Mouse (Mus musculus): Measurements from ENCODE around the gene Fbxo22. TPM values are rescaled to one million over a fixed set of nuclear protein-coding genes. Genes with fewer than 3 reads are reported as not detected.
"Not testable (repeated sequence)": the region's sequence is repeated elsewhere in the genome, so short reads cannot be mapped to it uniquely, and the experiment has no call there.

Gene Fbxo22
- total RNA-seq, 2 experiments from 2014 or later, result 40.2 to 46.5 TPM

DNA sequence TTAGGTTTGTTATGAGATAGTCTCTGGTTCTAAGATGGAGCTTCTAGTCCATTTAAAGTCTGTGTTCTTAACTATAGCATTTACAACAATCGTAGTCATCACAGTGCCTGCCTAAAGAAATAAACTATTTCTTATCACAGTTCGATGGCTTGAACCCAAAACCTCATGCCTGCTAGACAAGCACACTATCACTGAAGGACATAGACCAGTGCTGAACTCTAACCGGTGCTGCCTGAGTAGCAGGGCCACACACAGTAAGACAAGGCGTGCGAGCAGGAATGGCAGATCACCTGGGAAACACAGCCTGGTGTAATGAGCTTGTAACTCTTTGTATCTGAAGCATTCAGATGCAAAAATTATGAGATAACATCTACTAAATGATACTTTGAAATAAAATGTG, 32.1 kb downstream of the Fbxo22 start:
- TF ChIP-seq CTCF (IDR thresholded peaks at IDR 0.05), result no peak
- Histone ChIP-seq H3K27ac (no peak overlapping the region), H3K4me3 (no peak overlapping the region)
- DNase-seq (ENCODE audit: extremely low spot score in 1 of 2, low spot score in 2 of 2), result no peak
- intact Hi-C loops (cut with DNase I), result no loop called here

GRCm38 (mm10) chr9:55241863-55242685, 33.3 kb downstream of the Fbxo22 start:
- no peak overlapping the region for H3K4me3 ChIP-seq
- no peak for TF ChIP-seq CTCF (IDR thresholded peaks at IDR 0.05)
- no peak overlapping the region for H3K27ac ChIP-seq
- intact Hi-C loops (cut with DNase I), result no loop called here
- no peak for DNase-seq (ENCODE audit: extremely low spot score in 1 of 2, low spot score in 2 of 2)

DNA sequence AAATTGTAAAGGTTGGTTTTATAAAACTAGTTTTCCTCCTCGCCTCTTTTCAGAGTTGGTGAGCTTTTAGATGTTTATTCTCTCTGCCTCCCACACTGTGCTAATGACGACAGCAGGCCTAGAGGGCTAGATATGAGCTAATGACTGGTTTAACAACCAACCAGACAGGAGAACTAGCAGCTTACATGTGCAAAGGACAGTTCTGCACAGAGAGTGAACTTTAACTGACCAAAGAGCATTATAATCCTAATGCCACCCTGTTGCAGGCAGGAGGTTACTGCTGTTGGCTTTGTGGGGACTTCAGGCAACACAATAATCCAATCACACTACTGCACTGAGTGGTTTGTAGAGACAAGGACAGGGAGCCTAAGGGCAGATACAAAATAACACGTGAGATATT, 34.6 kb downstream of the Fbxo22 start:
- DNase-seq (ENCODE audit: extremely low spot score in 1 of 2, low spot score in 2 of 2), result no peak
- intact Hi-C loops (cut with DNase I), result no loop called here
- no peak overlapping the region for H3K4me3 ChIP-seq
- TF ChIP-seq CTCF (IDR thresholded peaks at IDR 0.05), result no peak
- H3K27ac ChIP-seq, result no peak overlapping the region

- intact Hi-C loops (cut with DNase I), result no loop called here
- no peak overlapping the region for H3K27ac ChIP-seq
- no peak for TF ChIP-seq CTCF (IDR thresholded peaks at IDR 0.05)
- no peak overlapping the region for H3K4me3 ChIP-seq
- no peak for DNase-seq (ENCODE audit: extremely low spot score in 1 of 2, low spot score in 2 of 2)
Observed at GRCm38 (mm10) chr9:55244079-55244478, 35.4 kb downstream of the Fbxo22 start.

DNA sequence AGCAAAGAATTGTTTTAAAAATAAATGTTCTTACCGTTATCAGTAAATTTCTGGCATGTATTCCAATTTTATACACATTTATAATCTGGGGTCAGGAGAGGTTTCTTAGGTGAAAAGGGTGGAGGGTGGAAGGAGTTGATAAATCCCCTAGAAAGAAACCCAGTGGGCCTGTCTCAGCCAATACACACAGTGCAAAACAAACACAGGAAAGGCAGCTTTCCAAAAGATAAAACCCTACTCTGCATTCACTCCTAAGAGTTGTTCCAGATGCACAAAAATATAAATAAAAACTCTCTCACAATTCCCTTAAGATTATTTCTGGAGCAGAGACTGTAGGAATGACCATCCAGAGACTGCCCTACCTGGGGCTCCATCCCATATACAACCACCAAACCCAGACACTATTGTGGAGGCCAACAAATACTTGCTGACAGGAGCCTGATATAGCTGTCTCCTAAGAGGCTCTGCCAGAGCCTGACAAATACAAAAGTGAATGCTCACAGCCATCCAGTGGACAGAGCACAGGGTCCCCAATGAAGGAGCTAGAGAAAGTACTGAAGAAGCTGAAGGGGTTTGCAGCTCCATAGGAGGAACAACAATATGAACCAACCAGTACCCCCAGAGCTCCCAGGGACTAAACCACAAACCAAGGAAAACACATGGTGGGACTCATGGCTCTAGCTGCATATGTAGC, 36.5 kb downstream of the Fbxo22 start:
- intact Hi-C loops (cut with DNase I); DNase-seq (ENCODE audit: extremely low spot score in 1 of 2, low spot score in 2 of 2): not testable (repeated sequence)

GRCm38 (mm10) chr9:55246440-55246839, 37.7 kb downstream of the Fbxo22 start:
- intact Hi-C loops (cut with DNase I), result no loop called here
- H3K27ac ChIP-seq, result no peak overlapping the region
- no peak for TF ChIP-seq CTCF (IDR thresholded peaks at IDR 0.05)
- DNase-seq (ENCODE audit: extremely low spot score in 1 of 2, low spot score in 2 of 2), result no peak
- no peak overlapping the region for H3K4me3 ChIP-seq

More for the DNA sequence above, 36.5 kb downstream of the Fbxo22 start:
- H3K4me3 ChIP-seq, H3K27ac ChIP-seq: not testable (repeated sequence)

- no peak for TF ChIP-seq CTCF (IDR thresholded peaks at IDR 0.05)
- intact Hi-C loops (cut with DNase I), result no loop called here
- H3K27ac ChIP-seq, result no peak overlapping the region
- DNase-seq (ENCODE audit: extremely low spot score in 1 of 2, low spot score in 2 of 2), result no peak
- no peak overlapping the region for H3K4me3 ChIP-seq
Observed at GRCm38 (mm10) chr9:55246918-55247317, 38.2 kb downstream of the Fbxo22 start.

DNA sequence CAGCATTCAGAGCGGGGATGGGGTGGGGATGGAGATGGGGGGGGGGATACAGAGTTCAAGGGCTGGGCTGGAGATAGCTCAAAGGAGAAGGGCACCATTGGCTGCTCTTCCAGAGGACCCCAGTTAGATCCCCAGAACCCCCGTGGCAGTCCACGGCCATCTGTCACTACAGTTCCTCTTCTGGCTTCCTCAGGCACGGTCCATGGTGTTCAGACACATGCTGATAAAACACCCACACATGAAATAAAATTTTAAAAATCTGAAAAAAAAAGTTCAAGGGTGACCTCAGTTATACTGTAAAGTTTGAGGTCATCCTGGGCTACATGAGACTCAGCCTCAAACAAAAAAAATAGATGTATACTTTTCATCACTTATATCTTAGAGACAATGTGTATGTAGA, 39.7 kb downstream of the Fbxo22 start:
- DNase-seq (ENCODE audit: extremely low spot score in 1 of 2, low spot score in 2 of 2), result no peak
- Histone ChIP-seq H3K4me3 (no peak overlapping the region), H3K27ac (no peak overlapping the region)
- intact Hi-C loops (cut with DNase I), result no loop called here
- no peak for TF ChIP-seq CTCF (IDR thresholded peaks at IDR 0.05)

- no peak for DNase-seq (ENCODE audit: extremely low spot score in 1 of 2, low spot score in 2 of 2)
- intact Hi-C loops (cut with DNase I), result no loop called here
- no peak for TF ChIP-seq CTCF (IDR thresholded peaks at IDR 0.05)
- Histone ChIP-seq H3K27ac (no peak overlapping the region), H3K4me3 (no peak overlapping the region)
Observed at GRCm38 (mm10) chr9:55250595-55251247, 42.0 kb downstream of the Fbxo22 start.

DNA sequence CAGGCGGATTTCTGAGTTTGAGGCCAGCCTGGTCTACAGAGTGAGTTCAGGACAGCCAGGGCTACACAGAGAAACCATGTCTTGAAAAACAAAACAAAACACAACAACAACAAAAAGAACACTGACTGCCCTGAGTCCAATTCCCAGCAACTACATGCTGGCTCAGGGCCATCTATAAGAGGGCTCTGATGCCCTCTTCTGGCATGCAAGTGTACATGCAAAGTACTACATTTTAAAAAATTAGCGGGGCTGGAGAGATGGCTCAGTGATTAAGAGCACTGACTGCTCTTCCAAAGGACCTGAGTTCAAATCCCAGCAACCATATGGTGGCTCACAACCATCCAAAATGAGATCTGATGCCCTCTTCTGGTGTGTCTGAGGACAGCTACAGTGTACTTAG, 43.4 kb downstream of the Fbxo22 start:
- H3K27ac ChIP-seq; intact Hi-C loops (cut with DNase I): not testable (repeated sequence)

GRCm38 (mm10) chr9:55253849-55254248, 45.1 kb downstream of the Fbxo22 start:
- Histone ChIP-seq H3K4me3 (no peak overlapping the region), H3K27ac (no peak overlapping the region)
- no peak for TF ChIP-seq CTCF (IDR thresholded peaks at IDR 0.05)
- intact Hi-C loops (cut with DNase I), result no loop called here
- DNase-seq (ENCODE audit: extremely low spot score in 1 of 2, low spot score in 2 of 2), result no peak

More for the DNA sequence above, 43.4 kb downstream of the Fbxo22 start:
- peak; percentile 30 for TF ChIP-seq CTCF (IDR thresholded peaks at IDR 0.05)
- DNase-seq (ENCODE audit: extremely low spot score in 1 of 2, low spot score in 2 of 2); H3K4me3 ChIP-seq: not testable (repeated sequence)

DNA sequence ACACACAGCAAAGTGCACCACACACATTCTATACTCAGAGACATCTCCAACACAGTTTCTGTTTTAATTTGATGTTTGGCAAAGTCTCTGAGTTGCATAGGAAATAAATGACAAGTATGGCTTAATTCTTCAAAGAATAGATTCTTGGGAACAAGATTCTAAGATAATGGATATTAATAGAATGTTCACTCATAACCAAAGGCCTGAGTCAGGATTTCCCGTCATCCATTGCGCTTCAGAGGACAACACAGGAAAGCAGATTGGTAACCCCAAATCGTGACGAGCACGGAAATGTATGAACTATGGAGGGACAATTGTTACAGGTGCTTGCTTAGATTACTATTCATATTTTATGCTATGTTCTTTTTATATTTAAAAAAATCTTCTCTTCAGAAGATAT, 46.3 kb downstream of the Fbxo22 start:
- intact Hi-C loops (cut with DNase I), result no loop called here
- DNase-seq (ENCODE audit: extremely low spot score in 1 of 2, low spot score in 2 of 2), result no peak

More for the DNA sequence above, 46.3 kb downstream of the Fbxo22 start:
- Histone ChIP-seq H3K27ac (no peak overlapping the region), H3K4me3 (no peak overlapping the region)
- TF ChIP-seq CTCF (IDR thresholded peaks at IDR 0.05), result no peak
